Mouse (Mus musculus) bone marrow macrophage, adult 2 months (primary cell): ENCODE measurements around the gene Aldh3b3.

Source experiments
- CTCF ChIP-seq: IDR thresholded peaks from 2 replicates; pipeline ENCODE4 v1.5.1; 2012; ENCODE audit warnings: low read depth, mild to moderate bottlenecking, low read length, moderate library complexity
- POLR2A ChIP-seq: IDR thresholded peaks from 2 replicates; pipeline ENCODE4 v1.6.1; 2012; ENCODE audit warnings: mild to moderate bottlenecking, low read depth, low read length, borderline replicate concordance

DNA sequence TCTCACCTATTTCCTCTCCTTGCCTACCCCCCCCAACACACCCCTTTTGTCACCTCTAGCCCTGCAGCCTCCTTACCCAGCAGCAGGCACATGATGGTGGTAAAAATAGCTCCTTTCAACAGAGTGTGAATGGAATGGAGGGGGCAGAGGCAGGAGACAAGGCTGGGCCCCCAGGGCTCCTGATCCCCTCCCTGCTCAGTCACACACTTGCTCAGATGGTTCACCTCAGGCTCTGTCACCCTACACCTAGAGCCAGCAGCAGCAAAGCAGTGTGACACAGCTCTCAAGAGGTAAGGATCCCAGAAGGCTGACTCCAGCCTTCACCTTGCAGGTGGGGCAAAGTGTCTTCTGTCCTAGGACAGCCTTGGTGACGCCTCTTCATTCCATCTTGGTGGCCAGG lies 44.7 kb downstream of the Aldh3b3 start, which contains the start of gene Doc2g:
- TF ChIP-seq CTCF (no peak), POLR2A (no peak)
